Mouse (Mus musculus) midbrain, embryonic 15.5 days (tissue): ENCODE results near the gene Tmem232. TPM values are rescaled to one million over a fixed set of nuclear protein-coding genes. Genes with fewer than 3 reads are reported as not detected.

Experiments
- ATAC-seq: fragments of 200-750 bp; cut with Nextera tagmentation; replicated peaks from 2 replicates; pipeline ENCODE4 v1.8.0; 2017; ENCODE audit warnings: moderate TSS enrichment
- H3K27ac ChIP-seq: fragments of 300-500 bp; sonication (generic); 2 replicates; pipeline ENCODE4 v1.5.1; 2015; ENCODE audit warnings: mild to moderate bottlenecking, inconsistent platforms
- H3K27me3 ChIP-seq: fragments of 300-500 bp; sonication (generic); replicated peaks from 2 replicates; pipeline ENCODE4 v1.6.1; 2015; ENCODE audit warnings: inconsistent platforms
- H3K36me3 ChIP-seq: fragments of 300-500 bp; sonication (generic); replicated peaks from 2 replicates; pipeline ENCODE4 v1.6.1; 2015; ENCODE audit warnings: inconsistent platforms
- H3K4me1 ChIP-seq: fragments of 300-500 bp; sonication (generic); 2 replicates; pipeline ENCODE4 v1.6.1; 2015; ENCODE audit warnings: inconsistent platforms
- H3K4me2 ChIP-seq: fragments of 300-500 bp; sonication (generic); 2 replicates; pipeline ENCODE4 v1.6.1; 2015; ENCODE audit warnings: inconsistent platforms, mild to moderate bottlenecking, moderate library complexity
- H3K4me3 ChIP-seq: fragments of 300-500 bp; sonication (generic); 2 replicates; pipeline ENCODE4 v1.5.1; 2015; ENCODE audit warnings: mild to moderate bottlenecking, inconsistent platforms
- H3K9ac ChIP-seq: fragments of 300-500 bp; sonication (generic); 2 replicates; pipeline ENCODE4 v1.6.1; 2015; ENCODE audit warnings: mild to moderate bottlenecking, inconsistent platforms
- H3K9me3 ChIP-seq: fragments of 300-500 bp; sonication (generic); 2 replicates; pipeline ENCODE4 v1.6.1; 2016; ENCODE audit warnings: inconsistent platforms
- WGBS: fragments of 180-500 bp; shearing (Covaris S2); methylation state at CpG from one replicate; pipeline ENCODE4 v1.1.7; 2015; ENCODE audit warnings: mixed read lengths; 5-methylcytosine and 5-hydroxymethylcytosine counted together
- polyA plus RNA-seq: library from polyadenylated mRNA; unstranded; fragments of >200 nt; fragmentation: Nextera tagmentation; extraction: Ambion mirVana; gene quantifications from 2 replicates; pipeline ENCODE4 v1.2.1, GENCODE M21; 2015

The Tmem232 gene
- 0.48 and 0.59 TPM in 2 replicates for polyA plus RNA-seq

GRCm38 (mm10) chr17:65540441-65541272, at the start of gene Tmem232:
Gene Tmem232 (minus strand): TSS chr17:65540782.
- H3K36me3 ChIP-seq = no peaks in the 10 kb centered on the region
- no peaks in the 10 kb centered on the region; the same call in 1 of the 2 replicates for H3K4me1 ChIP-seq
- H3K27me3 ChIP-seq = no peaks in the 10 kb centered on the region
- no peaks in the 10 kb centered on the region for H3K9me3 ChIP-seq
- WGBS = 15% methylated on average over 26 of the region's 26 CpGs
- H3K4me2 ChIP-seq = peak within 1 kb of the TSS; percentile 60
- H3K9ac ChIP-seq = peak within 1 kb of the TSS; percentile 43
- H3K27ac ChIP-seq = no peak within 1 kb of the TSS
- ATAC-seq = peak; percentile 89
- H3K4me3 ChIP-seq = peak within 1 kb of the TSS; percentile 37

- H3K9me3 ChIP-seq = no peaks in the 10 kb centered on the region
- H3K36me3 ChIP-seq = no peaks in the 10 kb centered on the region; the same call in 1 of the 2 replicates
- 88% methylated on average over 3 of the region's 3 CpGs for WGBS
- no peak for ATAC-seq
- no peak overlapping the region for H3K9ac ChIP-seq
- H3K4me3 ChIP-seq = no peak overlapping the region
- H3K27me3 ChIP-seq = no peaks in the 10 kb centered on the region
- H3K4me1 ChIP-seq = no peaks in the 10 kb centered on the region
- no peak overlapping the region for H3K4me2 ChIP-seq
- no peak overlapping the region for H3K27ac ChIP-seq
Observed at GRCm38 (mm10) chr17:65586892-65587291, 46.3 kb upstream of the Tmem232 start.

- H3K4me1 ChIP-seq = no peaks in the 10 kb centered on the region
- no peak overlapping the region for H3K4me3 ChIP-seq
- no peaks in the 10 kb centered on the region for H3K27me3 ChIP-seq
- no peak overlapping the region for H3K4me2 ChIP-seq
- no peak overlapping the region for H3K27ac ChIP-seq
- H3K9ac ChIP-seq = no peak overlapping the region
- WGBS = 90% methylated on average over 5 of the region's 5 CpGs
- H3K36me3 ChIP-seq = peaks cover 12% of the 10 kb centered on the region
- ATAC-seq = no peak
- no peaks in the 10 kb centered on the region for H3K9me3 ChIP-seq
Observed at GRCm38 (mm10) chr17:65581440-65581839, 40.9 kb upstream of the Tmem232 start.

- H3K4me3 ChIP-seq = no peak overlapping the region
- no peak overlapping the region for H3K27ac ChIP-seq
- no peak overlapping the region for H3K4me2 ChIP-seq
- H3K9ac ChIP-seq = no peak overlapping the region
- no peaks in the 10 kb centered on the region for H3K9me3 ChIP-seq
- H3K36me3 ChIP-seq = peaks cover 12% of the 10 kb centered on the region
- H3K4me1 ChIP-seq = no peaks in the 10 kb centered on the region
- no peak for ATAC-seq
- 95% methylated on average over 7 of the region's 7 CpGs for WGBS
- H3K27me3 ChIP-seq = no peaks in the 10 kb centered on the region
Observed at GRCm38 (mm10) chr17:65579766-65580165, 39.2 kb upstream of the Tmem232 start.

GRCm38 (mm10) chr17:65575339-65575738, 34.8 kb upstream of the Tmem232 start:
- H3K27ac ChIP-seq = no peak overlapping the region
- no peaks in the 10 kb centered on the region for H3K9me3 ChIP-seq
- no peak overlapping the region for H3K4me2 ChIP-seq
- H3K9ac ChIP-seq = no peak overlapping the region
- ATAC-seq = peak; percentile 49; the same call in 1 of the 2 replicates
- H3K36me3 ChIP-seq = peaks cover 8% of the 10 kb centered on the region; the same call in 1 of the 2 replicates
- 83% methylated on average over 1 of the region's 1 CpGs for WGBS
- H3K27me3 ChIP-seq = no peaks in the 10 kb centered on the region
- no peak overlapping the region for H3K4me3 ChIP-seq
- H3K4me1 ChIP-seq = no peaks in the 10 kb centered on the region

GRCm38 (mm10) chr17:65574850-65575249, 34.3 kb upstream of the Tmem232 start:
- Histone ChIP-seq H3K4me2 (no peak overlapping the region), H3K27ac (no peak overlapping the region), H3K9me3 (no peaks in the 10 kb centered on the region), H3K4me3 (no peak overlapping the region), H3K27me3 (no peaks in the 10 kb centered on the region), H3K9ac (no peak overlapping the region), H3K4me1 (no peaks in the 10 kb centered on the region), H3K36me3 (peaks cover 5% of the 10 kb centered on the region; the same call in 1 of the 2 replicates)
- ATAC-seq = 0 out of 2 replicates have a peak, but pooled peaks have one; percentile 25
- 90% methylated on average over 8 of the region's 8 CpGs for WGBS

- no peak overlapping the region for H3K4me2 ChIP-seq
- no peaks in the 10 kb centered on the region for H3K9me3 ChIP-seq
- H3K27ac ChIP-seq = no peak overlapping the region
- no peaks in the 10 kb centered on the region for H3K27me3 ChIP-seq
- H3K36me3 ChIP-seq = no peaks in the 10 kb centered on the region
- H3K4me3 ChIP-seq = no peak overlapping the region
- H3K9ac ChIP-seq = no peak overlapping the region
- 91% methylated on average over 9 of the region's 9 CpGs for WGBS
- H3K4me1 ChIP-seq = no peaks in the 10 kb centered on the region
- no peak for ATAC-seq
Observed at GRCm38 (mm10) chr17:65571866-65572265, 31.3 kb upstream of the Tmem232 start.

- H3K27me3 ChIP-seq = no peaks in the 10 kb centered on the region
- no peaks in the 10 kb centered on the region for H3K4me1 ChIP-seq
- no peaks in the 10 kb centered on the region for H3K36me3 ChIP-seq
- ATAC-seq = no peak
- no peak overlapping the region for H3K27ac ChIP-seq
- H3K9ac ChIP-seq = no peak overlapping the region
- 91% methylated on average over 8 of the region's 8 CpGs for WGBS
- no peak overlapping the region for H3K4me3 ChIP-seq
- H3K9me3 ChIP-seq = no peaks in the 10 kb centered on the region
- no peak overlapping the region for H3K4me2 ChIP-seq
Observed at GRCm38 (mm10) chr17:65571466-65571865, 30.9 kb upstream of the Tmem232 start.

GRCm38 (mm10) chr17:65564189-65564588, 23.6 kb upstream of the Tmem232 start:
- no peak for ATAC-seq
- WGBS = 73% methylated on average over 5 of the region's 5 CpGs
- Histone ChIP-seq H3K4me1 (no peaks in the 10 kb centered on the region), H3K9me3 (no peaks in the 10 kb centered on the region), H3K4me2 (no peak overlapping the region), H3K27ac (no peak overlapping the region), H3K27me3 (no peaks in the 10 kb centered on the region), H3K4me3 (no peak overlapping the region), H3K36me3 (no peaks in the 10 kb centered on the region), H3K9ac (no peak overlapping the region)

GRCm38 (mm10) chr17:65563345-65563744, 22.8 kb upstream of the Tmem232 start:
- H3K4me3 ChIP-seq = no peak overlapping the region
- 63% methylated on average over 6 of the region's 6 CpGs for WGBS
- ATAC-seq = no peak
- H3K4me1 ChIP-seq = no peaks in the 10 kb centered on the region
- no peak overlapping the region for H3K9ac ChIP-seq
- H3K9me3 ChIP-seq = no peaks in the 10 kb centered on the region
- no peaks in the 10 kb centered on the region for H3K27me3 ChIP-seq
- H3K36me3 ChIP-seq = no peaks in the 10 kb centered on the region
- no peak overlapping the region for H3K4me2 ChIP-seq
- H3K27ac ChIP-seq = no peak overlapping the region

- H3K4me3 ChIP-seq = no peak overlapping the region
- WGBS = 6% methylated on average over 5 of the region's 5 CpGs
- H3K9me3 ChIP-seq = no peaks in the 10 kb centered on the region
- 0 out of 2 replicates have a peak, but pooled peaks have one; percentile 34 for ATAC-seq
- H3K27me3 ChIP-seq = no peaks in the 10 kb centered on the region
- H3K27ac ChIP-seq = no peak overlapping the region
- no peaks in the 10 kb centered on the region for H3K4me1 ChIP-seq
- H3K9ac ChIP-seq = no peak overlapping the region
- H3K4me2 ChIP-seq = no peak overlapping the region
- H3K36me3 ChIP-seq = no peaks in the 10 kb centered on the region
Observed at GRCm38 (mm10) chr17:65562761-65563160, 22.2 kb upstream of the Tmem232 start.

- Histone ChIP-seq H3K4me3 (no peak overlapping the region), H3K27me3 (no peaks in the 10 kb centered on the region), H3K4me1 (no peaks in the 10 kb centered on the region), H3K9me3 (no peaks in the 10 kb centered on the region), H3K4me2 (no peak overlapping the region), H3K27ac (no peak overlapping the region), H3K36me3 (no peaks in the 10 kb centered on the region), H3K9ac (no peak overlapping the region)
- ATAC-seq = no peak
- WGBS = 80% methylated on average over 6 of the region's 6 CpGs
Observed at GRCm38 (mm10) chr17:65561361-65562015, 20.9 kb upstream of the Tmem232 start.
